Mouse (Mus musculus) adrenal gland (tissue): ENCODE measurements around the gene 1700056E22Rik.

Experiments
- intact Hi-C: fragments of 180-260 bp; cut with DNase I; formaldehyde crosslinking; loops from one replicate; pipeline ENCODE4 v1.15.1; 2025
- long read RNA-seq, 2 experiments: library from polyadenylated mRNA; unstranded; transcript quantifications; one replicate each; pipeline ENCODE4 v2.0.0; 2020; ENCODE audit warnings: borderline replicate concordance in 1 of 2; ENCODE audit not compliant: insufficient replicate concordance in 1 of 2

Gene 1700056E22Rik
- long read RNA-seq, experiment 1, partial matches to known transcripts: 0 of 1 reads
- long read RNA-seq, experiment 1, other reads (novel, unspliced or antisense): 0 of 1 reads
- long read RNA-seq, experiment 2, partial matches to known transcripts: 0 of 2 reads
- long read RNA-seq, experiment 2, other reads (novel, unspliced or antisense): 0 of 2 reads

GRCm38 (mm10) chr1:184034011-184034557, at the start of gene 1700056E22Rik:
Gene 1700056E22Rik, minus strand, starts transcription at chr1:184034301.
- intact Hi-C loops: no loop called here

- intact Hi-C loops: loop anchor here (5.0 kb wide), 1 partner anchor 46 kb away; no protein-coding TSS in a partner anchor
Observed at GRCm38 (mm10) chr1:184083166-184083565, 49.1 kb upstream of the 1700056E22Rik start.

- intact Hi-C loops: loop anchor here (5.0 kb wide), 1 partner anchor 45 kb away; no protein-coding TSS in a partner anchor
Observed at GRCm38 (mm10) chr1:184082661-184083060, 48.6 kb upstream of the 1700056E22Rik start.

- intact Hi-C loops: no loop called here
Observed at GRCm38 (mm10) chr1:184079304-184079703, 45.2 kb upstream of the 1700056E22Rik start.

- intact Hi-C loops: no loop called here
Observed at GRCm38 (mm10) chr1:184076756-184077155, 42.7 kb upstream of the 1700056E22Rik start.

GRCm38 (mm10) chr1:184076065-184076464, 42.0 kb upstream of the 1700056E22Rik start:
- intact Hi-C loops: no loop called here

GRCm38 (mm10) chr1:184068971-184069370, 34.9 kb upstream of the 1700056E22Rik start:
- intact Hi-C loops: no loop called here

GRCm38 (mm10) chr1:184067704-184068558, 33.8 kb upstream of the 1700056E22Rik start:
- intact Hi-C loops: no loop called here

GRCm38 (mm10) chr1:184066460-184067287, 32.6 kb upstream of the 1700056E22Rik start:
- intact Hi-C loops: no loop called here

GRCm38 (mm10) chr1:184065589-184066361, 31.7 kb upstream of the 1700056E22Rik start:
- intact Hi-C loops: no loop called here

- intact Hi-C loops: no loop called here
Observed at GRCm38 (mm10) chr1:184064306-184064705, 30.2 kb upstream of the 1700056E22Rik start.

- intact Hi-C loops: no loop called here
Observed at GRCm38 (mm10) chr1:184061901-184062300, 27.8 kb upstream of the 1700056E22Rik start.

- intact Hi-C loops: no loop called here
Observed at GRCm38 (mm10) chr1:184060828-184061734, 27.0 kb upstream of the 1700056E22Rik start.

- intact Hi-C loops: no loop called here
Observed at GRCm38 (mm10) chr1:184060381-184060780, 26.3 kb upstream of the 1700056E22Rik start.

GRCm38 (mm10) chr1:184059814-184060213, 25.7 kb upstream of the 1700056E22Rik start:
- intact Hi-C loops: no loop called here

GRCm38 (mm10) chr1:184058206-184058605, 24.1 kb upstream of the 1700056E22Rik start:
- intact Hi-C loops: no loop called here

GRCm38 (mm10) chr1:184054176-184054575, 20.1 kb upstream of the 1700056E22Rik start:
- intact Hi-C loops: no loop called here

- intact Hi-C loops: no loop called here
Observed at GRCm38 (mm10) chr1:184053711-184054110, 19.6 kb upstream of the 1700056E22Rik start.

GRCm38 (mm10) chr1:184053141-184053540, 19.0 kb upstream of the 1700056E22Rik start:
- intact Hi-C loops: no loop called here
